Mouse (Mus musculus): ENCODE results near the gene Stx8. TPM values are rescaled to one million over a fixed set of nuclear protein-coding genes. Genes with fewer than 3 reads are reported as not detected.
A peak's percentile ranks its signal among the peaks of the same experiment; 100 is the strongest.

The Stx8 gene
- polyA plus RNA-seq, 1 experiment from 2014 or later: 67.6 TPM

- Histone ChIP-seq H3K27me3 (no peaks in the 10 kb centered on the region), H3K4me1 (peaks cover 14% of the 10 kb centered on the region), H3K27ac (replicated peaks) (peak overlapping the region; percentile 56), H3K36me3 (no peaks in the 10 kb centered on the region), H3K4me2 (replicated peaks) (no peak overlapping the region), H3K9ac (replicated peaks) (no peak overlapping the region), H3K9me3 (no peaks in the 10 kb centered on the region), H3K4me3 (no peak overlapping the region)
- 20% methylated on average over 11 of the region's 11 CpGs for WGBS
- no peak for ATAC-seq (replicated peaks)
Observed at GRCm38 (mm10) chr11:68113454-68114100, 147.6 kb downstream of the Stx8 start.

- H3K4me2 ChIP-seq (replicated peaks): no peak overlapping the region
- peaks cover 14% of the 10 kb centered on the region for H3K4me1 ChIP-seq
- no peaks in the 10 kb centered on the region for H3K9me3 ChIP-seq
- H3K36me3 ChIP-seq: no peaks in the 10 kb centered on the region
- no peak for ATAC-seq (replicated peaks)
- H3K27me3 ChIP-seq: no peaks in the 10 kb centered on the region
- H3K9ac ChIP-seq (replicated peaks): no peak overlapping the region
- 18% methylated on average over 6 of the region's 6 CpGs for WGBS
- no peak overlapping the region for H3K27ac ChIP-seq (replicated peaks)
- no peak overlapping the region for H3K4me3 ChIP-seq
Observed at GRCm38 (mm10) chr11:68114202-68114601, 148.2 kb downstream of the Stx8 start.

GRCm38 (mm10) chr11:68116157-68116556 is 150.2 kb downstream of the Stx8 start:
- H3K4me3 ChIP-seq: no peak overlapping the region
- H3K4me2 ChIP-seq (replicated peaks): no peak overlapping the region
- H3K27me3 ChIP-seq: no peaks in the 10 kb centered on the region
- H3K27ac ChIP-seq (replicated peaks): no peak overlapping the region
- H3K4me1 ChIP-seq: peaks cover 14% of the 10 kb centered on the region
- WGBS: 68% methylated on average over 4 of the region's 4 CpGs
- no peaks in the 10 kb centered on the region for H3K36me3 ChIP-seq
- H3K9ac ChIP-seq (replicated peaks): no peak overlapping the region
- no peaks in the 10 kb centered on the region for H3K9me3 ChIP-seq
- ATAC-seq (replicated peaks): no peak

- no peak for ATAC-seq (replicated peaks)
- Histone ChIP-seq H3K4me1 (peaks cover 14% of the 10 kb centered on the region), H3K9me3 (no peaks in the 10 kb centered on the region), H3K36me3 (no peaks in the 10 kb centered on the region), H3K27me3 (no peaks in the 10 kb centered on the region), H3K4me3 (no peak overlapping the region), H3K9ac (replicated peaks) (no peak overlapping the region), H3K27ac (replicated peaks) (no peak overlapping the region), H3K4me2 (replicated peaks) (no peak overlapping the region)
- 94% methylated on average over 10 of the region's 10 CpGs for WGBS
Observed at GRCm38 (mm10) chr11:68117878-68118660, 152.1 kb downstream of the Stx8 start.

DNA sequence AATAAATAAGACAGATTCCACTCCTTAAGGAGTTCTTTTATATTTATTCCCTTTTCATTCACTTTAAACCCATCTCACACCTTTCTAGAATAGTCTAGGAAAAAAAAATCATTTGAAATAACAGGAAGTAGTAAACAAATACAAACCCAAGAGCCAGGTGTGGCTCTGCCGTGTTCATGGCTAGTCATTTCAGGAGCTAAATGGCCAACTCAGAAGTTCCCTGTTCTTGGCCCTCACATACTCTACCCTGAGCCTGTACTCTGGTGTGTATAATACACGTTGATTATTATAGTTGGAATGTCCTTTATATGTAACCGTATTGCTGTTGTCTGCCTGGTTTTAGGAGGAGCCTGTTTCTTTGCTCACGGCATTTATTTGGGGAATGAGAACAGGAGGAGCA is 152.7 kb downstream of the Stx8 start:
- Histone ChIP-seq H3K36me3 (no peaks in the 10 kb centered on the region), H3K4me1 (peaks cover 9% of the 10 kb centered on the region), H3K4me3 (no peak overlapping the region), H3K27me3 (no peaks in the 10 kb centered on the region), H3K4me2 (replicated peaks) (no peak overlapping the region), H3K27ac (replicated peaks) (no peak overlapping the region), H3K9ac (replicated peaks) (no peak overlapping the region), H3K9me3 (no peaks in the 10 kb centered on the region)
- no peak for ATAC-seq (replicated peaks)
- 90% methylated on average over 4 of the region's 4 CpGs for WGBS

DNA sequence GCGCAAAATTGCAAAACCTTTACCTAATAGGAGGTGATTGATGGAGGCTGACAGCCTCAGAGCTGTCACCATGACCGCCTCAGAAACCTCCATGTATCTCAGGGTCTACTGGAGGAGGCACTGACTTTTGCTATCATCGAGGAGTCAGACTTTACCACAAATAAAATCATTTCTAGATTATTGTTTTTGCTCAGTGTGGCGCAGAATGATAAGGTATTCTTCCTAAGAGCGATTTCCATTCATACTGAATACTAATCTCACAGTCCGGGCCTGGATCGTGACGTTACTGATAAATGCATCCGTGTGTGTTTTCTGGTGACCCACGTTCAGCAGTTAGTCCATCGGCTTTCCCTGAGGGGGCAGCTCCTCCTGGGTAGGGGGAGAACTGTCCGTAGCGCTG is 153.1 kb downstream of the Stx8 start:
- Histone ChIP-seq H3K4me1 (peaks cover 4% of the 10 kb centered on the region), H3K27me3 (no peaks in the 10 kb centered on the region), H3K9ac (replicated peaks) (no peak overlapping the region), H3K27ac (replicated peaks) (no peak overlapping the region), H3K4me2 (replicated peaks) (no peak overlapping the region), H3K9me3 (no peaks in the 10 kb centered on the region), H3K36me3 (no peaks in the 10 kb centered on the region), H3K4me3 (no peak overlapping the region)
- ATAC-seq (replicated peaks): no peak
- 85% methylated on average over 13 of the region's 13 CpGs for WGBS

DNA sequence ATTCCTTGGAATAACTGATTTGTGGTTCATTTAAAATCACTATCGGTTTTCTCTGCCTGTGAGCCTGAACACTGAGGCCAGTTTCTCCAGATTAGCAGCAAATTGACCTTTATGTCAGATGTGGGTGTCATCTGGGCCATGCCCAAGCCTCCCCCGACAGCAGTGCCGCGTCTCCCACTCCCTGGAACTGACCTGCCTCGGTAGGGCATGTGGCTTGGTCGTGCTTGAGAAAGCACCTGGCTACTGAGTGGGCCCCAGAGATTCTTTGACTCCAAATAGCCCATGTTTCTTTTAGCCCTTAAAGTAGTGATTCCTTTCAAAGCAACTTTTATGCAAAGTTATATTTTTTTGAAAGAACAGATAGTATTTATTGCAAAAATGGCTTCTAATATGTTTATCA is 155.3 kb downstream of the Stx8 start:
- Histone ChIP-seq H3K9ac (replicated peaks) (no peak overlapping the region), H3K9me3 (no peaks in the 10 kb centered on the region), H3K4me1 (no peaks in the 10 kb centered on the region), H3K27me3 (no peaks in the 10 kb centered on the region), H3K4me2 (replicated peaks) (no peak overlapping the region), H3K4me3 (no peak overlapping the region), H3K27ac (replicated peaks) (no peak overlapping the region), H3K36me3 (no peaks in the 10 kb centered on the region)
- WGBS: 27% methylated on average over 6 of the region's 6 CpGs
- ATAC-seq (replicated peaks): no peak

DNA sequence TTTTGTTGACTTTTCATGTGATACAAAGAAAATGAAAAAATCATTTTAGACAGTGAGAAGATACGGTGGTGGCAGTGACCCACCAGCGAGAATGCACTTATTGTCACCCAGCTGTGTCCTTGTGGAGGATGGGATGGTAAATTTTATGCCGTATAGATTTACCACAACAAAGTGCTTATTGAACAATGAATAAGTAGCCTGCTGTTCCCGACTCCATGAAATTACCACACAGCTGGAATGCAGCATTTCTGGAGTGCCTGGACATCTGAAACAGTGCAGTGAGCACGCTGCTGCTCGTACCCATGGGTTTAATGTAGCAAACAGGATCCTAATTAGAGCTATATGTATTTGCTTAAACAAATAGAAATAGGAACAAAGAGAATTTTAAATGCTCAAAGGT is 155.7 kb downstream of the Stx8 start:
- 25% methylated on average over 6 of the region's 6 CpGs for WGBS
- ATAC-seq (replicated peaks): no peak
- H3K9me3 ChIP-seq: no peaks in the 10 kb centered on the region
- H3K4me2 ChIP-seq (replicated peaks): no peak overlapping the region
- H3K9ac ChIP-seq (replicated peaks): no peak overlapping the region
- H3K27ac ChIP-seq (replicated peaks): no peak overlapping the region
- no peak overlapping the region for H3K4me3 ChIP-seq
- H3K36me3 ChIP-seq: no peaks in the 10 kb centered on the region
- H3K4me1 ChIP-seq: no peaks in the 10 kb centered on the region
- H3K27me3 ChIP-seq: no peaks in the 10 kb centered on the region

GRCm38 (mm10) chr11:68126071-68126470 is 160.1 kb downstream of the Stx8 start:
- Histone ChIP-seq H3K9ac (replicated peaks) (no peak overlapping the region), H3K4me2 (replicated peaks) (no peak overlapping the region), H3K27me3 (no peaks in the 10 kb centered on the region), H3K9me3 (no peaks in the 10 kb centered on the region), H3K4me3 (no peak overlapping the region), H3K4me1 (no peaks in the 10 kb centered on the region), H3K36me3 (no peaks in the 10 kb centered on the region), H3K27ac (replicated peaks) (no peak overlapping the region)
- no peak for ATAC-seq (replicated peaks)
- WGBS: 79% methylated on average over 9 of the region's 9 CpGs

DNA sequence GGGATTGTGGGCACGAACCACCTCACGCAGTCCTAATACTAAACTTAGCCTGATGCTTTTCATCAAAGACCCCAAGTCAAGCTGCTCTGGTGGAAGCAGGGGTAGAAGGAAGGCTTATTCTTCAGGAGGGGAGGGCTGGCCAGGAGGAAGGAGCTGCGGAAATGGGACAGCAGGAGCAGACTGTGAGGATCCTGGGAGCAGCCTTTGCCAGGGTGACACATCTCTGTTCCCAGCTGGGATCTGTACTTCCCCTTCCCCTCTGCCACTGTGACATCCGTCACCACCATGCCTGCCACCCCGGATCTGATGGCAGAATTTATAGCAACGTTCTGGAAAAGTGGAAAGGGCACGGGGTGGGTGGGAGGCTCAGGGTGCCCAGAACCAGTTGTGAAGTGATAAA is 168.5 kb downstream of the Stx8 start:
- ATAC-seq (replicated peaks): no peak
- 77% methylated on average over 7 of the region's 7 CpGs for WGBS
- Histone ChIP-seq H3K4me2 (replicated peaks) (no peak overlapping the region), H3K4me1 (no peaks in the 10 kb centered on the region), H3K36me3 (no peaks in the 10 kb centered on the region), H3K27me3 (no peaks in the 10 kb centered on the region), H3K4me3 (no peak overlapping the region), H3K9me3 (no peaks in the 10 kb centered on the region), H3K9ac (replicated peaks) (no peak overlapping the region), H3K27ac (replicated peaks) (no peak overlapping the region)

GRCm38 (mm10) chr11:68135350-68135749 is 169.4 kb downstream of the Stx8 start:
- no peaks in the 10 kb centered on the region for H3K9me3 ChIP-seq
- ATAC-seq (replicated peaks): no peak
- WGBS: 64% methylated on average over 9 of the region's 9 CpGs
- H3K36me3 ChIP-seq: no peaks in the 10 kb centered on the region
- no peaks in the 10 kb centered on the region for H3K27me3 ChIP-seq
- H3K9ac ChIP-seq (replicated peaks): no peak overlapping the region
- no peak overlapping the region for H3K27ac ChIP-seq (replicated peaks)
- H3K4me3 ChIP-seq: no peak overlapping the region
- no peak overlapping the region for H3K4me2 ChIP-seq (replicated peaks)
- no peaks in the 10 kb centered on the region for H3K4me1 ChIP-seq

- Histone ChIP-seq H3K4me2 (replicated peaks) (no peak overlapping the region), H3K27me3 (no peaks in the 10 kb centered on the region), H3K4me1 (no peaks in the 10 kb centered on the region), H3K9ac (replicated peaks) (no peak overlapping the region), H3K9me3 (no peaks in the 10 kb centered on the region), H3K4me3 (no peak overlapping the region), H3K27ac (replicated peaks) (no peak overlapping the region), H3K36me3 (no peaks in the 10 kb centered on the region)
- no peak for ATAC-seq (replicated peaks)
- 82% methylated on average over 8 of the region's 8 CpGs for WGBS
Observed at GRCm38 (mm10) chr11:68136687-68137086, 170.7 kb downstream of the Stx8 start.

GRCm38 (mm10) chr11:68142296-68142695 is 176.3 kb downstream of the Stx8 start:
- H3K4me1 ChIP-seq: peaks cover 34% of the 10 kb centered on the region
- no peak overlapping the region for H3K4me2 ChIP-seq (replicated peaks)
- H3K36me3 ChIP-seq: no peaks in the 10 kb centered on the region
- no peak overlapping the region for H3K4me3 ChIP-seq
- H3K27me3 ChIP-seq: no peaks in the 10 kb centered on the region
- no peak overlapping the region for H3K27ac ChIP-seq (replicated peaks)
- no peak overlapping the region for H3K9ac ChIP-seq (replicated peaks)
- 27% methylated on average over 8 of the region's 8 CpGs for WGBS
- no peaks in the 10 kb centered on the region for H3K9me3 ChIP-seq
- no peak for ATAC-seq (replicated peaks)
